Mouse (Mus musculus): ENCODE measurements around the gene Sfxn2. TPM values are rescaled to one million over a fixed set of nuclear protein-coding genes. Genes with fewer than 3 reads are reported as not detected.

Sfxn2 gene
- 23.4 and 23.6 TPM in 2 replicates for polyA plus RNA-seq (2016; fragmentation: Nextera tagmentation; extraction: Ambion mirVana)

- H3K4me2 ChIP-seq (replicated peaks): peak within 1 kb of the TSS; percentile 73
- WGBS: under 1% methylated on average over 67 of the region's 67 CpGs
- no peaks in the 10 kb centered on the region for H3K36me3 ChIP-seq
- H3K9ac ChIP-seq: peak within 1 kb of the TSS; percentile 79
- peak within 1 kb of the TSS; percentile 80 for H3K4me3 ChIP-seq
- peak; percentile 95 for ATAC-seq (ENCODE audit: insufficient number of reproducible peaks, insufficient read depth, low FRiP score, low TSS enrichment)
- H3K27ac ChIP-seq: peak within 1 kb of the TSS; percentile 80
- no peaks in the 10 kb centered on the region for H3K9me3 ChIP-seq
- peaks cover 17% of the 10 kb centered on the region for H3K4me1 ChIP-seq
- H3K27me3 ChIP-seq: no peaks in the 10 kb centered on the region
Observed at GRCm38 (mm10) chr19:46572951-46573937, at the start of gene Sfxn2, which contains the start of gene Arl3. TSS of gene Sfxn2 (plus strand) at chr19:46573365. TSS of gene Arl3 (minus strand) at chr19:46573198.

- Histone ChIP-seq H3K4me3 (peak overlapping the region; percentile 23), H3K27me3 (no peaks in the 10 kb centered on the region), H3K9me3 (no peaks in the 10 kb centered on the region), H3K27ac (peak overlapping the region; percentile 86), H3K36me3 (no peaks in the 10 kb centered on the region), H3K4me2 (replicated peaks) (peak overlapping the region; percentile 55), H3K4me1 (peaks cover 68% of the 10 kb centered on the region), H3K9ac (peak overlapping the region; percentile 40; the same call in 1 of the 2 replicates)
- ATAC-seq (ENCODE audit: insufficient number of reproducible peaks, insufficient read depth, low FRiP score, low TSS enrichment): peak; percentile 89
- WGBS: 7% methylated on average over 20 of the region's 20 CpGs
Observed at GRCm38 (mm10) chr19:46523480-46524151, 49.5 kb upstream of the Sfxn2 start.

DNA sequence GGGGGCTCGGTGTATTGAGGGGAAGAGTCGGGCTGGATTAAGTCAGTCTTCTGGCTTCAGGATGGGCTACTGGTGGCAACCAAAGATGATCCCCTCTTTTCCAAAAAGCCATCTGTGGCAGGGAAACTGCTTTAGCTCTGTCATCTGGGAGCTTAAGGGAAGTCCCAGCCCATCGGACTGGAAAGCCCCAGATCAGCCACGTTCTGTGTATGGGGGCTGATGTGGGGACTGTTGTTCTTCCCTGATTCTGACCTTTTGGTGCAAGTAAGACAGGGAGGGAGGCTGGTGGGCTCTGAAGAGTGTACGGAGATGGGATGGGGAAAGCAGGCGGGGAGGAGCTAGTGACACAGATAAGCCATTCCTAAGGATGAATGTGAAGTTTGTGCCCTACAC, 49.0 kb upstream of the Sfxn2 start:
- 9% methylated on average over 6 of the region's 6 CpGs for WGBS
- H3K4me1 ChIP-seq: peaks cover 68% of the 10 kb centered on the region
- peak overlapping the region; percentile 86 for H3K27ac ChIP-seq
- peak overlapping the region; percentile 55 for H3K4me2 ChIP-seq (replicated peaks)
- H3K36me3 ChIP-seq: no peaks in the 10 kb centered on the region
- H3K4me3 ChIP-seq: peak overlapping the region; percentile 23
- no peak for ATAC-seq (ENCODE audit: insufficient number of reproducible peaks, insufficient read depth, low FRiP score, low TSS enrichment)
- no peaks in the 10 kb centered on the region for H3K27me3 ChIP-seq
- peak overlapping the region; percentile 40; the same call in 1 of the 2 replicates for H3K9ac ChIP-seq
- no peaks in the 10 kb centered on the region for H3K9me3 ChIP-seq

DNA sequence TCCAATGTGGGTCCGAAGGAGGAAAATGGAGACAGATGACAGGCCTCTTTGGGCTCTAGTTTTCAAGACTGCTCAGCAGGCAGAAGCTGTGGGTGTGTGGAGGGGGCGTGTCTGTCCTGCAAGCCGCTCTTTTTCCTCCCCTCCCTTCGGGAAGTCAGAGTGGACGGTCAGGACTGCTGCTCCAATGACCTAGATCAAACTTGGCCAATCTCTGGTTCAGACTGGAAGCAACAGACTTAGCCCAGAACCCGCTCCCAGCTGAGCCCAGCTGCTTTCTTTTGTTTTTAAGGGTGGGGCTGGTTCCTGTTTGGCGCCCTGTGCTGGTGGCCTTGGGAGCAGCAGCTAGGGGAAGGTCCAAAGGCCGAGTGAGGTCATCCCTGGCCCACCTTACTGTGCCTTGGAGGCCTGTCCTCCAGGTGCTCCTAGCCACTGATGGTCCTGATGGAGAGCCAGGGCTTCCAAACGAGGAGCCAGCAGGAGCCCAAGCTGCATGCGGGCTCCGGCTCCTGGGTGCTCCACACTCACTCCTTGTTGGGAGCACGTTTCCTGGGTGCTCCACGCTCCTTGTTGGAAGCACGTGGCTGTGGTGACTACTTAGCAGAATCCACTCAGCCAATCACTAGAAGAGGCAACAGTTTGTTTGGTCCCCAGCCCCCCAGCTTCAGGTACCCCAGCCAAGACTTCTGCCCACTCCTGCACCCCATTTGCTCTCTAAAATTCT, 48.4 kb upstream of the Sfxn2 start:
- no peaks in the 10 kb centered on the region for H3K36me3 ChIP-seq
- no peak for ATAC-seq (ENCODE audit: insufficient number of reproducible peaks, insufficient read depth, low FRiP score, low TSS enrichment)
- no peaks in the 10 kb centered on the region for H3K27me3 ChIP-seq
- WGBS: 28% methylated on average over 14 of the region's 14 CpGs
- peaks cover 70% of the 10 kb centered on the region for H3K4me1 ChIP-seq
- peak overlapping the region; percentile 40; the same call in 1 of the 2 replicates for H3K9ac ChIP-seq
- H3K4me2 ChIP-seq (replicated peaks): peak overlapping the region; percentile 55
- H3K4me3 ChIP-seq: no peak overlapping the region
- H3K27ac ChIP-seq: peak overlapping the region; percentile 86
- no peaks in the 10 kb centered on the region for H3K9me3 ChIP-seq

DNA sequence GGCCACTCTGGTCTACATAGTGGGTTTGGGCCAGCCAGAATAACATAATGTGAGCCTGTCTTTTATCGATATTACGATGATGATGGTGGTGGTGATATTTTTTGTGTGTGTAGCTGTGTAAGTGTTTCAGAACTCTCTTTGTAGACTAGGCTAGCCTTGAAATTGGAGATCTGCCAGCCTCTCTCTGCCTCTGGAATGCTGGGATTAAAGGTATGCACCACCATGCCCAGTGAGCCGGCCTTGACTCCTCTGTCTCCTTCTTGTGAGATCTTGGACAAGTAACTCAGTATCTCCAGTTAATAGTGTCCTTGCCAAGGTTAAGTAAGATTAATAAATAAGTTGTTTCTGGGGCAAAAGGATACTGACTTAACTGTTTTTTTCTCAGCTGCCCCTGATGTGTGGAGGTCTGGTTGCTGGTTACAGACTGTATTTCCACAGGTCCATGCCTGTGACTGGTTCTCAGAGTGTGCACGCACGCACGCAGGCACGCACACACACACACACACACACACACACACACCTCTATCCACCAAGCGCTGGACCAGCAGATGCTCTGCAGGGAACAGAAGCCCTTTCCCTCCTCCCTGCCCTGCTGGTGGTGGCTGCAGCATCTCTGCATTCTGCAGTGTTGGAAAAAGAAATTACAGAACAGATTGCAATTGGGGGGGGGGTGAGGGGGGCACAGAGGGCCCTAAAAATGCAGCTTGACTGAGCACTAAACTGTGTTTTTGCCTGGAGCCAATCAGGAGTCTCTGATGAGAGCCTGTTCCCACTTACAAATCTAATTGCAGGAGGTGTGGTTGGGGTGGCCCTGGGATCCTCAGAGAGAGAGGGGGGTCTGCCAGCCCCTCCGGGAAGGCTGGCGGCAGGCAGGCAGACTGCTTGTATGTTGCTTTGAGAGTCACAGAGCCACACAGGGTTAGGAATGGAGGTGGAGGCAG, 47.2 kb upstream of the Sfxn2 start:
- Histone ChIP-seq H3K9me3 (no peaks in the 10 kb centered on the region), H3K4me1 (peaks cover 74% of the 10 kb centered on the region), H3K4me3 (no peak overlapping the region), H3K9ac (no peak overlapping the region), H3K27me3 (no peaks in the 10 kb centered on the region), H3K4me2 (replicated peaks) (no peak overlapping the region; the same call in 1 of the 2 replicates), H3K27ac (peak overlapping the region; percentile 57), H3K36me3 (no peaks in the 10 kb centered on the region)
- WGBS: 37% methylated on average over 10 of the region's 10 CpGs
- no peak for ATAC-seq (ENCODE audit: insufficient number of reproducible peaks, insufficient read depth, low FRiP score, low TSS enrichment)

- 10% methylated on average over 17 of the region's 17 CpGs for WGBS
- no peaks in the 10 kb centered on the region for H3K36me3 ChIP-seq
- no peak for ATAC-seq (ENCODE audit: insufficient number of reproducible peaks, insufficient read depth, low FRiP score, low TSS enrichment)
- H3K4me1 ChIP-seq: peaks cover 89% of the 10 kb centered on the region
- H3K9ac ChIP-seq: peak overlapping the region; percentile 45; the same call in 1 of the 2 replicates
- no peaks in the 10 kb centered on the region for H3K27me3 ChIP-seq
- H3K4me2 ChIP-seq (replicated peaks): peak overlapping the region; percentile 57
- H3K27ac ChIP-seq: peak overlapping the region; percentile 91
- H3K9me3 ChIP-seq: no peaks in the 10 kb centered on the region
- H3K4me3 ChIP-seq: peak overlapping the region; percentile 20; the same call in 1 of the 2 replicates
Observed at GRCm38 (mm10) chr19:46527632-46528528, 45.3 kb upstream of the Sfxn2 start.

DNA sequence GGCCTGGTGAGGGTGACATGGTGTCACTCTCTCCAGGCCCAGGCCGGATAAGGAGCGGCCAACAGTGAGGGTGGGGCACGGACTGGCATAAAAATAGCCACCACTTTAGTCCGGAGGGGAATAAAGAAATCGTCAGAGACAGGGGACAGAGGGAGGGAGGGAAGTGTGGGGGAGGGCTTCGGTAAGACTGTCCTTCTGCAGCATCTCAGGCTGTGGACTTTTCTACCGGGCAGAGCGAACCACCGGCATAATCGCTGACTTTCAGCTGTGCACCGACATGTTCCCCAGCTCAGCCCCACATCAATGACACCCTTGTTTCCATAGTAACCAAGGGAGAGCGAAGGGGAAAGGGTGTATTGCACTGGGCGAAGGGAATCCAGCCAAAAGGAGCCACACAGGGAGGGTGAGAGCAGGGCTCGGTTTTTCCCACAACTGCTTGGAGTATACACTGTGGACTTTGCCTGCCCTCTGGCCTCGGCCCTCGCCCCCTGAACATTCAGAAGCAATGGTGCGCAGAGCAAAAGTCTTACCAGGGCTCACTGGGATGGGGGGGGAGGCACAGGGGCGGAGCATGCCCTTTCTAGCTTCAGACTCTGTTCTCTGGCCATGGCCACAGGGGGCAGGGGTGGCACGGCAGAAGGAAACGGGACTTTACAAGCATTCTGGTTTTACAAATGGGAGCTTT, 44.5 kb upstream of the Sfxn2 start:
- Histone ChIP-seq H3K4me3 (peak overlapping the region; percentile 20), H3K9ac (peak overlapping the region; percentile 45; the same call in 1 of the 2 replicates), H3K36me3 (no peaks in the 10 kb centered on the region), H3K4me1 (peaks cover 89% of the 10 kb centered on the region), H3K4me2 (replicated peaks) (peak overlapping the region; percentile 57), H3K27ac (peak overlapping the region; percentile 91), H3K27me3 (no peaks in the 10 kb centered on the region), H3K9me3 (no peaks in the 10 kb centered on the region)
- ATAC-seq (ENCODE audit: insufficient number of reproducible peaks, insufficient read depth, low FRiP score, low TSS enrichment): peak; percentile 29; the same call in 1 of the 2 replicates
- WGBS: 2% methylated on average over 20 of the region's 20 CpGs

GRCm38 (mm10) chr19:46529601-46530448, 43.3 kb upstream of the Sfxn2 start:
- H3K4me2 ChIP-seq (replicated peaks): peak overlapping the region; percentile 57
- ATAC-seq (ENCODE audit: insufficient number of reproducible peaks, insufficient read depth, low FRiP score, low TSS enrichment): no peak
- H3K27ac ChIP-seq: peak overlapping the region; percentile 91
- no peaks in the 10 kb centered on the region for H3K36me3 ChIP-seq
- H3K9ac ChIP-seq: peak overlapping the region; percentile 45; the same call in 1 of the 2 replicates
- H3K4me1 ChIP-seq: peaks cover 81% of the 10 kb centered on the region
- H3K27me3 ChIP-seq: no peaks in the 10 kb centered on the region
- H3K4me3 ChIP-seq: no peak overlapping the region
- WGBS: 9% methylated on average over 13 of the region's 13 CpGs
- H3K9me3 ChIP-seq: no peaks in the 10 kb centered on the region
